Mouse (Mus musculus) CH12.LX (cell line): ENCODE measurements around the gene Rfx2.

Source experiments
- BHLHE40 ChIP-seq: IDR thresholded peaks from 2 replicates; pipeline ENCODE4 v1.6.1; 2011; ENCODE audit warnings: mild to moderate bottlenecking, low read depth, low read length, improper control_type of control experiment
- CTCF ChIP-seq, 2 experiments: IDR thresholded peaks in 1 of 2; conservative IDR thresholded peaks in 1 of 2; 2 replicates each; pipeline ENCODE4 v1.5.1; 2011 to 2012; ENCODE audit warnings: low read depth in 2 of 2, low read length in 2 of 2, improper control_type of control experiment in 1 of 2, inconsistent platforms in 1 of 2, mild to moderate bottlenecking in 1 of 2, moderate library complexity in 1 of 2
- E2F4 ChIP-seq: IDR thresholded peaks from 2 replicates; pipeline ENCODE4 v1.6.1; 2011; ENCODE audit warnings: low read depth, low read length, improper control_type of control experiment; ENCODE audit not compliant: insufficient replicate concordance
- GABPA ChIP-seq: IDR thresholded peaks from 2 replicates; pipeline ENCODE4 v1.6.1; 2012; ENCODE audit warnings: low read depth, low read length, improper control_type of control experiment, inconsistent platforms; ENCODE audit not compliant: insufficient replicate concordance
- IRF4 ChIP-seq: IDR thresholded peaks from 2 replicates; pipeline ENCODE4 v1.6.1; 2014; ENCODE audit warnings: low read depth, mild to moderate bottlenecking, inconsistent platforms, low read length, improper control_type of control experiment
- MAFK ChIP-seq: IDR thresholded peaks from 2 replicates; pipeline ENCODE4 v1.6.1; 2011; ENCODE audit warnings: low read length, improper control_type of control experiment; ENCODE audit not compliant: insufficient replicate concordance
- MAX ChIP-seq: IDR thresholded peaks from 2 replicates; pipeline ENCODE4 v1.6.1; 2011; ENCODE audit warnings: low read length, improper control_type of control experiment
- MXI1 ChIP-seq: IDR thresholded peaks from 2 replicates; pipeline ENCODE4 v1.6.1; 2011; ENCODE audit warnings: mild to moderate bottlenecking, low read depth, low read length, improper control_type of control experiment
- POLR2A ChIP-seq: IDR thresholded peaks from 2 replicates; pipeline ENCODE4 v1.6.1; 2011; ENCODE audit warnings: low read depth, mild to moderate bottlenecking, improper control_type of control experiment, low read length
- POLR2AphosphoS2 ChIP-seq: IDR thresholded peaks from 2 replicates; pipeline ENCODE4 v1.6.1; 2011; ENCODE audit warnings: low read depth, low read length, improper control_type of control experiment
- RAD21 ChIP-seq: IDR thresholded peaks from 2 replicates; pipeline ENCODE4 v1.6.1; 2011; ENCODE audit warnings: low read depth, mild to moderate bottlenecking, low read length, improper control_type of control experiment, moderate library complexity
- TBP ChIP-seq: conservative IDR thresholded peaks from 2 replicates; pipeline ENCODE4 v1.6.1; 2011; ENCODE audit warnings: low read depth, low read length, improper control_type of control experiment
- ZNF384 ChIP-seq: IDR thresholded peaks from 2 replicates; pipeline ENCODE4 v1.6.1; 2012; ENCODE audit warnings: low read depth, low read length, improper control_type of control experiment, inconsistent platforms

DNA sequence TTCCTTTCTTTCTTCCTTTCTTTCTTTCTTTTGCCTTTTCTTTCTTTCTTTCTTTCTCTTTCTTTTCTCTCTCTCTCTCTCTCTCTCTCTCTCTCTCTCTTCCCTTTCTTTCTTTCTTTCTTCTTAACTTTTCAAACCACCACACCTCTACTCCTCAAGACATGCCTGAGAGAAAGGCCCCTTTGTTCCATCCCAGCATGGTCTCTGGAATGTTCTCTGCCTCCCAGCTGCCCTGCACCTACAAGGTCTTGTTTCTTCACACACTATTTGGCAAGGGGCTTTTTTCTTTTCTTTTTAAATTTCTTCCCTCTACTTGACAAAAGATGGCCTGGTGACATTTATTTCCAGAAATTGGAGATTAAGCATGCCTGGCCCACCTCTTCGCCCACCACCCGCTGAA is 101.2 kb downstream of the Rfx2 start:
- TF ChIP-seq POLR2A (no peak), MAX (no peak), CTCF (conservative IDR thresholded peaks at IDR 0.05 in 1 of 2, IDR thresholded peaks at IDR 0.05 in 1 of 2; ENCODE audit: low read depth in 2 of 2, low read length in 2 of 2) (no peak), MXI1 (no peak), ZNF384 (no peak), TBP (no peak), POLR2AphosphoS2 (no peak), MAFK (no peak), E2F4 (no peak), IRF4 (no peak), BHLHE40 (no peak), GABPA (no peak), RAD21 (no peak)
